Mouse (Mus musculus) heart, embryonic 16.5 days (tissue): ENCODE measurements around the gene Sh3bp2. TPM values are rescaled to one million over a fixed set of nuclear protein-coding genes. Genes with fewer than 3 reads are reported as not detected.
A peak's percentile ranks its signal among the peaks of the same experiment; 100 is the strongest.

ENCODE experiments used
- ATAC-seq: fragments of 200-750 bp; cut with Nextera tagmentation; replicated peaks from 2 replicates; pipeline ENCODE4 v1.8.0; 2017; ENCODE audit warnings: moderate number of reproducible peaks; ENCODE audit not compliant: insufficient read depth, low FRiP score; ENCODE audit errors: extremely low read depth
- H3K27ac ChIP-seq: fragments of 300-500 bp; sonication (generic); 2 replicates; pipeline ENCODE4 v1.5.1; 2014; ENCODE audit warnings: mild to moderate bottlenecking, low read length, control low read depth, moderate library complexity
- H3K27me3 ChIP-seq: fragments of 300-500 bp; sonication (generic); 2 replicates; pipeline ENCODE4 v1.6.1; 2014; ENCODE audit warnings: low read length, mixed read lengths; ENCODE audit not compliant: control insufficient read depth, insufficient read depth
- H3K36me3 ChIP-seq: fragments of 300-500 bp; sonication (generic); 2 replicates; pipeline ENCODE4 v1.6.1; 2014; ENCODE audit not compliant: control insufficient read depth, insufficient read depth
- H3K4me1 ChIP-seq: fragments of 300-500 bp; sonication (generic); 2 replicates; pipeline ENCODE4 v1.6.1; 2014; ENCODE audit warnings: low read length, mixed read lengths; ENCODE audit not compliant: control insufficient read depth, insufficient read depth
- H3K4me2 ChIP-seq: fragments of 300-500 bp; sonication (generic); 2 replicates; pipeline ENCODE4 v1.6.1; 2014; ENCODE audit warnings: low read depth, mild to moderate bottlenecking, control low read depth, low read length
- H3K4me3 ChIP-seq: fragments of 300-500 bp; sonication (generic); 2 replicates; pipeline ENCODE4 v1.5.1; 2014; ENCODE audit warnings: mild to moderate bottlenecking, control low read depth, low read length
- H3K9ac ChIP-seq: fragments of 300-500 bp; sonication (generic); 2 replicates; pipeline ENCODE4 v1.6.1; 2014; ENCODE audit warnings: low read length, control low read depth
- H3K9me3 ChIP-seq: fragments of 300-500 bp; sonication (generic); replicated peaks from 2 replicates; pipeline ENCODE4 v1.6.1; 2016; ENCODE audit warnings: low read length; ENCODE audit not compliant: control insufficient read depth
- WGBS: fragments of 180-500 bp; shearing (Covaris S2); extraction: QIAGEN DNeasy Blood & Tissue Kit; methylation state at CpG from one replicate; pipeline ENCODE4 v1.1.7; 2014; 5-methylcytosine and 5-hydroxymethylcytosine counted together
- polyA plus RNA-seq: library from polyadenylated mRNA; unstranded; fragments of >200 nt; fragmentation: Nextera tagmentation; extraction: Ambion mirVana; gene quantifications from 2 replicates; pipeline ENCODE4 v1.2.1, GENCODE M21; 2015

Gene Sh3bp2
- polyA plus RNA-seq, 1 experiment from 2014 or later, result 3.9 TPM

DNA sequence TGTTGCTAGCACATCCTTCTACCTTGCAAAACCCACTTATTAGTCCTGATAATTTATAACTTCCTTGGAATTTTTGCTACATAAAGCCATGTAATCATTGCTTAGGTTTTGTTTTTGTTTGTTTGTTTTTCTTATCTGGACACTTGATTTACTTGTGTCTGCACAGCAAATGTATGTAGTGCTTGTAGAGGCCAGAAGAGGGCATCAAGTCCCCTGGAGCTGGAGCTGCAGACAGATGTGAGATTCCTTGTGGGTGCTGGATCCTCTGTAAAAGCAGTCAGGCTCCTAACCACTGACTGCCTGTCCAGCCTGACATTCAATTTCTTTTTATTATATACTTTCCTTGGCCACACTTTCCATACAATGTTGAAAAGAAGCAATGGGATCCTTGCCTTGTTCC is 21.8 kb downstream of the Sh3bp2 start:
- no peaks in the 10 kb centered on the region for H3K9me3 ChIP-seq
- H3K4me1 ChIP-seq, result peaks cover 9% of the 10 kb centered on the region
- H3K27me3 ChIP-seq, result no peaks in the 10 kb centered on the region
- H3K4me2 ChIP-seq, result no peak overlapping the region
- H3K9ac ChIP-seq, result no peak overlapping the region
- H3K4me3 ChIP-seq, result no peak overlapping the region
- H3K27ac ChIP-seq, result no peak overlapping the region
- ATAC-seq, result no peak
- H3K36me3 ChIP-seq, result 0 out of 2 replicates have a peak, but pooled peaks cover 4% of the 10 kb centered on the region

DNA sequence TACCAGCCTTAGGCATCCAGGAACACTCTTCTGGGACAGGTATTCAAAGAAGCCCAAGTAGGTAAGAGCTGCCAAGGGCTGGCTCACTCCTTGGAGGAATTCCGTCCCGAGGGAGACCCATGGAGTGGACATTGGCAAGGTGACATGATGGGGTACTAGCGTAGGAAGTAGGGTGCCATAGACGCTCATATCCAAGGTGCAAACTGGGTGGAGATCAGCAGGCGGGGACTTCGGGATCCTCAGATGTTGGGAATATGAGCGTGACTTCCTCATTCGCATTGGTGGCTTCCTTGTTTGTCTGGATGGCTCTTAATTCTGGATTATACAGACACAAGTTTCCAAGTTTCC is 23.5 kb downstream of the Sh3bp2 start:
- 22% methylated on average over 8 of the region's 8 CpGs for whole genome bisulfite sequencing
- no peak overlapping the region for H3K27ac ChIP-seq
- H3K4me2 ChIP-seq, result peak overlapping the region; percentile 95
- 0 out of 2 replicates have a peak, but pooled peaks cover 4% of the 10 kb centered on the region for H3K36me3 ChIP-seq
- no peak for ATAC-seq
- peak overlapping the region; percentile 96 for H3K9ac ChIP-seq
- H3K4me1 ChIP-seq, result peaks cover 9% of the 10 kb centered on the region
- no peaks in the 10 kb centered on the region for H3K27me3 ChIP-seq
- peak overlapping the region; percentile 95 for H3K4me3 ChIP-seq
- H3K9me3 ChIP-seq, result no peaks in the 10 kb centered on the region

DNA sequence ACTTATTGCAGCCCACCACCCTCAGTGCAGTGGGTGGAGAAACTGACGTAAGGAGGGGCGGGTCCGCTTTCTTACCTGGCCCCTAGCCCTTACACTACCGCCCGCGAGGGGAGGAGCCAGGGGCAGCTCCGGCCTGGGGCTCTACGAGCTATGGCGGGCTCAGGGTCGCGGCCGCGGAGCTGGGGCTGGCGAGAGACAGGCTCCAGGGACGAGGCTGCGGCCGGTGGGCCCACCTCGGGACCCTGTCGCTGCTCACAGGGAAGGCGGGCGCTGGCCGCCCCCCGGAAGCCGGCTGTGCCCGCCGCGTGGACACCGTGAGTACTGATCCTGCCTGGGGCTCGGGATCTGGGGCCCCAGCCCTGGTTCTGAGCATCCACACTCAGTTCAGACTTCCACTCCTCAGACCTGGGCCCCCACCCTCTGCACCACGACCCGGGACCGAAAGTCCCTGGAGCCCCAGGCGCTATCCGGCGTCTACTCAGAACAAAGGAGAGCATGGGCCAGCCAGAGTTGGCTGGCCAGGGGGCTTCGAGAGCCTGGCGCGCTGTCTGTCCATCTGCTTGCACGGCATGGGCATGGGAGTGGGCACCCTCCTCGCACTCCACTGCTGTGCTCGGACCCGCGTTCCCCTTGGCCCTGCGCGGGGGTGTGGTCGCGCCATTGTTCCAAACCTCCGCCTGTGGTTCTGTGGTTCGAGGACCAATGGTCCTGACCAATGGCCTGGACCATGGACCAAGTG is 24.0 kb downstream of the Sh3bp2 start:
- H3K9me3 ChIP-seq, result no peaks in the 10 kb centered on the region
- peak overlapping the region; percentile 95 for H3K4me3 ChIP-seq
- peaks cover 9% of the 10 kb centered on the region for H3K4me1 ChIP-seq
- no peaks in the 10 kb centered on the region for H3K27me3 ChIP-seq
- peak; percentile 78 for ATAC-seq
- peak overlapping the region; percentile 96 for H3K9ac ChIP-seq
- peak overlapping the region; percentile 95 for H3K4me2 ChIP-seq
- 0 out of 2 replicates have a peak overlapping the region, but pooled peaks have one; percentile 1 for H3K27ac ChIP-seq
- H3K36me3 ChIP-seq, result 0 out of 2 replicates have a peak, but pooled peaks cover 4% of the 10 kb centered on the region
- under 1% methylated on average over 49 of the region's 49 CpGs for WGBS

DNA sequence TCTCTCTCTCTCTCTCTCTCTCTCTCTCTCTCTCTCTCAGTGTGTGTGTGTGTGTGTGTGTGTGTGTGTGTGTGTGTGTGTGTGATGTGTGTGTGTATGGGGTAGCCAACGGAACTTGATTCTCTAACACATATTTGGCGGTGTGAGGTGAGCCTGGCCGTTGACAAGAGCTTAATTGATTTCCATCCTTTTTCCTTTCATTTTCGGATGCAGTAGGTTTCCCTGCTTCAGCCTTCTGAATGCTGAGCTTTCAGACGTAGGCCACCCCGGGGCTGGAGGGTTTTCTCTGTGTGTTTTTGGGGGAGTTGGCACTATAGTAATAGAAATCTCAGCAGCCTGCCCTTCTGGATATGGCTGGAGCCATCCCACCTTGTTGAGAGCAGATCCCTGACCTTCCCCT is 24.6 kb downstream of the Sh3bp2 start:
- Histone ChIP-seq H3K4me3 (peak overlapping the region; percentile 95), H3K9me3 (no peaks in the 10 kb centered on the region), H3K9ac (peak overlapping the region; percentile 96), H3K4me2 (peak overlapping the region; percentile 95), H3K36me3 (0 out of 2 replicates have a peak, but pooled peaks cover 4% of the 10 kb centered on the region), H3K27me3 (no peaks in the 10 kb centered on the region), H3K27ac (no peak overlapping the region), H3K4me1 (peaks cover 9% of the 10 kb centered on the region)
- 25% methylated on average over 6 of the region's 6 CpGs for WGBS
- ATAC-seq, result no peak

DNA sequence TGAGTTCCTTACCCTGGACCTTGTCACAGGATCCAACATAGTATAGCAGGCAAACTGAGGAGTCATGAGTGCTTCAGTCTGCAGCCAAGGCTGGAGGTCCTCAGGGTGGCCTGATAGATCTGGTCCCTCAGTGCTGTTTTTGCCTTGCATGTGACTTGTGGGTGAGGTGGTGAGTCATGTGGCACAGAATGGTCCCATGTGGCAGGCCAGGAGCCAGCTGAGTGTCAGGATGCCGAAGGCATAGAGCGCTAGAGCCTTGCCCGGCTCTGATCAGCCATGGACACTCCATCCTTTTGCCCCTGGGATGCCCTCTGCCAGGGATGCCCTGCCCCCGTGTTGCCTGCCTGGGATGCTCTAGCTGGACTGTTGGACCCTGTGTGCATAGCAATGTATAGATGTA is 26.2 kb downstream of the Sh3bp2 start:
- Histone ChIP-seq H3K27me3 (no peaks in the 10 kb centered on the region), H3K9me3 (no peaks in the 10 kb centered on the region), H3K4me3 (no peak overlapping the region), H3K27ac (no peak overlapping the region), H3K4me1 (peaks cover 9% of the 10 kb centered on the region), H3K36me3 (peaks cover 13% of the 10 kb centered on the region; the same call in 1 of the 2 replicates), H3K4me2 (no peak overlapping the region), H3K9ac (no peak overlapping the region)
- no peak for ATAC-seq
- WGBS, result 86% methylated on average over 4 of the region's 4 CpGs

DNA sequence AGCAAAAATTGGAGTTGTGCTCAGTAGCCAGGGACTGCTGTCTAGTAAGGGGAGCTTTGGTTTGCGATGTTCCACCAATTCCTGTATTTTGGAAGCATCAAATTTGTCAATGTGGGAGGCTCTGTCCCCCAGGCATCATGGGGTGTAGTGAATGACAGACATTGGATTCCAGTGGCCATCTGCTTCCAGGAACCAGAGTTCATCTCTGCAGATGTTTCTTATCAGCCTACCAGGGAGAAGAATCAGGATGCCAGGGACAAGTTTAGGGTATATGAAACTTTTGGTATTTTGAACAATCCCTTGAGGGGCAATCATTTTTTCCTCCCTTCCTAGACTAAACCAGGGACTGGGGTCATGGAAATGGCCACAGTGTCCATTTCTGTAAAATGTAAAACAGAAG is 38.2 kb downstream of the Sh3bp2 start:
- Histone ChIP-seq H3K27me3 (no peaks in the 10 kb centered on the region), H3K27ac (no peak overlapping the region), H3K9me3 (no peaks in the 10 kb centered on the region), H3K4me2 (no peak overlapping the region), H3K4me3 (no peak overlapping the region), H3K9ac (no peak overlapping the region), H3K4me1 (peaks cover 13% of the 10 kb centered on the region), H3K36me3 (peaks cover 27% of the 10 kb centered on the region)
- no peak for ATAC-seq
- WGBS, result 90% methylated on average over 1 of the region's 1 CpGs

DNA sequence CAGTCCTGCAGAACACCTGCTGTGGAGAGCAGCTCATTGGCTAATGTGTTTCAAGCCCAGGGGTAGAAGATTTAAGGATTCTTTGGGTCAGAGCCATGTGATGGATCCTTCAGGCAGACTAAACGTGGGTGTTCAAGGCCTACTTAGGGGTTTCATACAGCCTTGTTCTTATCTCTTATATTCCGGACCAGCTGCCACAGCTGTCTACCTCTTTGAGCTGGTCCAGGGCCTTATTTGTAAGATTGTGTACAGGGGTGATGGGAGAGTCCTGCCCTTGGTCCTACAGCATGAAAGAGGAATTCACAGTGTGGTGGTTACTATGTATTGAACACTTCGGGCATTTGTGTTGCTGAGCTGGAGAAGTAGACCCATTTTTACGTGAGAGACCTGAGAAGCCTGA is 38.7 kb downstream of the Sh3bp2 start:
- Histone ChIP-seq H3K9me3 (no peaks in the 10 kb centered on the region), H3K4me1 (peaks cover 13% of the 10 kb centered on the region), H3K27ac (no peak overlapping the region), H3K9ac (no peak overlapping the region), H3K4me3 (no peak overlapping the region), H3K27me3 (no peaks in the 10 kb centered on the region), H3K36me3 (peaks cover 24% of the 10 kb centered on the region), H3K4me2 (no peak overlapping the region)
- no peak for ATAC-seq
- 69% methylated on average over 4 of the region's 4 CpGs for WGBS

DNA sequence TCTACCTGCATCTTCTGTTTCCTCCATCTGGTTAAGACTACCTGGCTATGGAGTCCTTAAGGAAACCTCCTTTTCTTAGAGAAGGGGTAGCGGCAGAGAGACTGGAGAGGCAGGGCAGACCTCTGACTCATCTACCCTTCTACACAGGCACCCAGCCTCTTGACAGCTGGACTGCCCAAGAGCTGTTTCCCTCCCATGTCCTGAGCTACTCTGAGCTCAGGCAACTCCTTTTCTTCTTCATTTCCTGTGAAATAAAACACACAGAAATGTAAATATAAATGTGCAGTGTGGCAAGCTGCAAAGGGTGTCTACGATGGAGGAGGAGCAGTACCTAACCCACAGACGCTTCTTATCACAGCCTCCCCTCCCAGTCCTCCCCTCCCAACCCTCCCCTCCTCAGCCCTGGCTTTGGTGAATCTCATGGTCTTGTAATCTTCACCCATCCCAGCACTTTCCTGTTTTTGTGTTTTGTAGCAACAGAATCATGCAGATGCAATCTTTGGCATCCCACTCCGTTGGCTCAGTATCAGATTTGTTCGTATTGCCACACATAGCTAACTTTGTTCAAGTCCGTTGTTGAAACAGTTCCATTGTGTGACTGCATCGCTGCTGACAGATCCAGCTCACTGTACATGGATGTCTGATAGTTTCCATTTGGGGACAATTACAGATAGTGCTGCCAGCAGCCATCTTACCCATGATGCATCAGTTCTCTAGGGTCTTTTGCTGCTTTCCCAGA is 40.1 kb downstream of the Sh3bp2 start:
- H3K4me3 ChIP-seq, result no peak overlapping the region
- WGBS, result 28% methylated on average over 7 of the region's 7 CpGs
- peaks cover 15% of the 10 kb centered on the region for H3K36me3 ChIP-seq
- H3K9ac ChIP-seq, result no peak overlapping the region
- H3K9me3 ChIP-seq, result no peaks in the 10 kb centered on the region
- H3K27me3 ChIP-seq, result no peaks in the 10 kb centered on the region
- H3K4me1 ChIP-seq, result peaks cover 13% of the 10 kb centered on the region
- ATAC-seq, result peak; percentile 74
- H3K27ac ChIP-seq, result peak overlapping the region; percentile 69
- peak overlapping the region; percentile 41 for H3K4me2 ChIP-seq

DNA sequence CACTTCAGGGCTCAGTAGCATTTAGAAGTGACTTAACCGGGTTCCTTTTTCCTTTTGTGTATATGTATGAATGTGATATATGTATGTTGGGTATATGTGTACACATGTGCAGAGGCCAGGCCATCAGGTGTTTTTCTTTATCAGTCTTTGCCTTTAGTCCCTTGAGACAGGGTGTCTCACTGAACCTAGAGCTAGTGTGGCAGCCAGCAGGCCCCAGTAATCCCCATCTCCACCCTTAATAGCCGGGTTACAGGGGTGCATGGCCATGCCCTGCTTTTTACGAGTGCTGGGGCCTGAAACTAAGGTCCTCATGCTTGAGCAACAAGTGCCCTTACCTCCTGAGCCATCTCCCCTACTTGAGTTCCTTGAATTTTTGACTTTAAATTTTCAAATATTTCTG is 45.9 kb downstream of the Sh3bp2 start:
- no peaks in the 10 kb centered on the region for H3K36me3 ChIP-seq
- no peak overlapping the region for H3K9ac ChIP-seq
- H3K4me1 ChIP-seq, result peaks cover 16% of the 10 kb centered on the region
- H3K27ac ChIP-seq, result no peak overlapping the region
- H3K27me3 ChIP-seq, result no peaks in the 10 kb centered on the region
- no peaks in the 10 kb centered on the region for H3K9me3 ChIP-seq
- 89% methylated on average over 3 of the region's 3 CpGs for WGBS
- H3K4me3 ChIP-seq, result no peak overlapping the region
- no peak overlapping the region for H3K4me2 ChIP-seq
- ATAC-seq, result no peak
